In genomic region chr7:44848561-44849415, GRCm38 (mm10) we compare ENCODE assay signal across 7 mouse cellular contexts. TPM values are rescaled to one million over a fixed set of nuclear protein-coding genes. Genes with fewer than 3 reads are reported as not detected.
DNase-seq lines count a peak whose midpoint lies in the region; ATAC-seq lines count a peak whose summit lies in the region.

TSS of gene Akt1s1 (plus strand) at chr7:44848991.
TSS of gene Tbc1d17 (minus strand) at chr7:44849079.

- peak; percentile 86 for ATAC-seq in intestine, embryonic 15.5 days

- intact Hi-C loops in gastrocnemius, postnatal 36 days (cut with DNase I) = no loop called here
- intact Hi-C loops in left cerebral cortex, postnatal 25 days (cut with DNase I) = loop anchor here (1.0 kb wide), 1 partner anchor 42 kb away; no protein-coding TSS in a partner anchor

- WGBS in intestine, embryonic 15.5 days = under 1% methylated on average over 54 of the region's 54 CpGs
- under 1% methylated on average over 54 of the region's 54 CpGs for WGBS in midbrain, embryonic 10.5 days

- peak within 1 kb of the TSS; percentile 71 for H3K4me3 ChIP-seq in intestine, embryonic 15.5 days (replicated peaks)
- peak within 1 kb of the TSS; percentile 85 for H3K4me3 ChIP-seq in midbrain, embryonic 10.5 days

- peaks cover 36% of the 10 kb centered on the region for H3K4me1 ChIP-seq in intestine, embryonic 15.5 days (replicated peaks)
- H3K4me1 ChIP-seq in midbrain, embryonic 10.5 days = peaks cover 43% of the 10 kb centered on the region

- peak within 1 kb of the TSS; percentile 76 for H3K9ac ChIP-seq in intestine, embryonic 15.5 days

- peak; percentile 100 for DNase-seq in adrenal gland, adult 2 months
- peak; percentile 96 for DNase-seq in embryo, embryonic 11.5 days (ENCODE audit: low read depth, low spot score)
- peak; percentile 99 for DNase-seq in gastrocnemius, postnatal 36 days
- peak; percentile 99 to 100 for DNase-seq in left cerebral cortex, postnatal 25 days (ENCODE audit: low spot score in 2 of 2)
- DNase-seq in midbrain, embryonic 10.5 days (ENCODE audit: low spot score) = peak; percentile 96
- peak; percentile 97 for DNase-seq in right cerebral cortex, postnatal 4 days

- H3K9me3 ChIP-seq in intestine, embryonic 15.5 days = no peaks in the 10 kb centered on the region
- no peaks in the 10 kb centered on the region for H3K9me3 ChIP-seq in midbrain, embryonic 10.5 days (replicated peaks)

- H3K4me2 ChIP-seq in intestine, embryonic 15.5 days (replicated peaks) = peak within 1 kb of the TSS; percentile 85

- H3K27ac ChIP-seq in intestine, embryonic 15.5 days = peak within 1 kb of the TSS; percentile 98
- peak within 1 kb of the TSS; percentile 97 for H3K27ac ChIP-seq in midbrain, embryonic 10.5 days (replicated peaks)

- H3K36me3 ChIP-seq in intestine, embryonic 15.5 days = peaks cover 38% of the 10 kb centered on the region
- peaks cover 53% of the 10 kb centered on the region for H3K36me3 ChIP-seq in midbrain, embryonic 10.5 days

- no peaks in the 10 kb centered on the region for H3K27me3 ChIP-seq in intestine, embryonic 15.5 days (replicated peaks)
- H3K27me3 ChIP-seq in midbrain, embryonic 10.5 days (ENCODE audit: low read depth, poor library complexity, severe bottlenecking) = no peaks in the 10 kb centered on the region

RNA-seq across cellular contexts. Expression of gene Akt1s1, which starts in this region (rescaled TPM):
- total RNA-seq in adrenal gland, adult 2 months (2021) = 100 to 1,000 TPM; 117 TPM
- 650 and 890 TPM in 2 replicates for polyA plus RNA-seq in adrenal gland, adult 2 months (2012; rRNA removed)
- 100 to 1,000 TPM; 111 to 122 TPM for total RNA-seq in gastrocnemius, postnatal 36 days (2021)
- 112 and 116 TPM in 2 replicates for polyA plus RNA-seq in intestine, embryonic 15.5 days (2015; fragmentation: Nextera tagmentation; extraction: Ambion mirVana)
- 10 to 100 TPM; 78.5 to 79.1 TPM for total RNA-seq in left cerebral cortex, postnatal 25 days (2021)
- 89.5 and 98.1 TPM in 2 replicates for polyA plus RNA-seq in midbrain, embryonic 10.5 days (2016; fragmentation: Nextera tagmentation; extraction: Ambion mirVana)

RNA-seq across cellular contexts. Expression of gene Tbc1d17, which starts in this region (rescaled TPM):
- total RNA-seq in adrenal gland, adult 2 months (2021) = 10 to 100 TPM; 51.0 to 72.6 TPM
- polyA plus RNA-seq in adrenal gland, adult 2 months (2012; rRNA removed) = 180 and 223 TPM in 2 replicates
- 10 to 100 TPM; 42.4 to 53.4 TPM for total RNA-seq in gastrocnemius, postnatal 36 days (2021)
- 71.0 and 71.3 TPM in 2 replicates for polyA plus RNA-seq in intestine, embryonic 15.5 days (2015; fragmentation: Nextera tagmentation; extraction: Ambion mirVana)
- 10 to 100 TPM; 61.6 to 72.9 TPM for total RNA-seq in left cerebral cortex, postnatal 25 days (2021)
- polyA plus RNA-seq in midbrain, embryonic 10.5 days (2016; fragmentation: Nextera tagmentation; extraction: Ambion mirVana) = 77.8 and 89.4 TPM in 2 replicates

Comparison
In these comparisons a context has a peak if more than half of its experiments do, and no peak if none do; other contexts are left out.
1. Peak in every context shown above with its lines: DNase-seq, ATAC-seq, H3K4me3 ChIP-seq and H3K27ac ChIP-seq.